Comparison of ENCODE assay signal across 7 mouse cellular contexts in the genomic region with DNA sequence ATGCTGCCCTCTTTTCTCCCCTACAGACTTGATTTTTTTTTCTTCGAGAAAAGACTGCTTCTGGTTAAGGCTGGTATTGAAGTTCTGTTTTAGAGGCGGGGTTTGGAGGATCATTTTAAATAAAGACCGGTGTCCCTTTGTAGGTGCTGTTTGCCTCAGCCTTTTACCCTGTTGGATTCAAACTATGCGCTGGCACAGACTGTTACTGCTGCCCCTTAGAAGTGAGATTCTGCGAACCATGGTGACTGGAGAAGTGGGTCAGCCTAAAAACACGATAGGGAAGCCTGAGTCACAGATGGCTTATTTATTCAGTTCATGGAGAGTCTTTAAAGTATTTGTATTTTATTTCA. TPM values are rescaled to one million over a fixed set of nuclear protein-coding genes. Genes with fewer than 3 reads are reported as not detected.
DNase-seq lines count a peak whose midpoint lies in the region; ATAC-seq and TF ChIP-seq lines count a peak whose summit lies in the region.

No protein-coding gene starts in this region.

- peak in 1 of 2 experiments; percentile 8 for DNase-seq in spleen, adult 2 months (ENCODE audit: low read depth in 1 of 2, low spot score in 2 of 2)
- no peak for DNase-seq in spleen, postnatal 10 days (ENCODE audit: low spot score in 2 of 2)
- peak; percentile 25 to 44 for DNase-seq in cerebellum, postnatal 14 days
- no peak for DNase-seq in hindbrain, embryonic 11.5 days (ENCODE audit: low spot score)
- peak; percentile 46 for DNase-seq in lung, postnatal 0 days (ENCODE audit: low spot score)
- no peak for DNase-seq in adipocyte (ENCODE audit: low spot score)
- DNase-seq in right cerebral cortex, postnatal 36 days (ENCODE audit: low spot score in 2 of 2), result no peak

- H3K36me3 ChIP-seq in spleen, adult 2 months (ENCODE audit: control insufficient read depth, insufficient read depth, low read length), result no peaks in the 10 kb centered on the region
- no peaks in the 10 kb centered on the region for H3K36me3 ChIP-seq in hindbrain, embryonic 11.5 days (ENCODE audit: control insufficient read depth, insufficient read depth, low read length)
- H3K36me3 ChIP-seq in lung, postnatal 0 days (ENCODE audit: insufficient read depth, low read length), result no peaks in the 10 kb centered on the region

- TF ChIP-seq EP300 in lung, postnatal 0 days (IDR thresholded peaks at IDR 0.05), result no peak

- peak overlapping the region; percentile 98 for H3K4me3 ChIP-seq in spleen, adult 2 months (ENCODE audit: extremely low read depth, insufficient read depth, insufficient read length)
- peak overlapping the region; percentile 80 for H3K4me3 ChIP-seq in hindbrain, embryonic 11.5 days (ENCODE audit: low read depth, low read length)
- H3K4me3 ChIP-seq in lung, postnatal 0 days (ENCODE audit: low read depth, low read length), result peak overlapping the region; percentile 98

- H3K27me3 ChIP-seq in spleen, adult 2 months (ENCODE audit: control insufficient read depth, insufficient read depth, low read length), result no peaks in the 10 kb centered on the region; the same call in 1 of the 2 replicates
- H3K27me3 ChIP-seq in hindbrain, embryonic 11.5 days (ENCODE audit: control insufficient read depth, insufficient read depth, low read length), result no peaks in the 10 kb centered on the region
- H3K27me3 ChIP-seq in lung, postnatal 0 days (replicated peaks; ENCODE audit: insufficient read depth, low read length), result no peaks in the 10 kb centered on the region

- H3K4me1 ChIP-seq in spleen, adult 2 months (ENCODE audit: control insufficient read depth, insufficient read depth, insufficient read length), result peaks cover 3% of the 10 kb centered on the region; the same call in 1 of the 2 replicates
- H3K4me1 ChIP-seq in hindbrain, embryonic 11.5 days (replicated peaks; ENCODE audit: control insufficient read depth, insufficient read depth, low read length), result no peaks in the 10 kb centered on the region
- H3K4me1 ChIP-seq in lung, postnatal 0 days (ENCODE audit: insufficient read depth, low read depth, low read length), result peaks cover 6% of the 10 kb centered on the region; the same call in 1 of the 2 replicates

- H3K27ac ChIP-seq in spleen, adult 2 months (ENCODE audit: insufficient read depth, low read length), result no peak overlapping the region
- H3K27ac ChIP-seq in hindbrain, embryonic 11.5 days (ENCODE audit: low read depth, low read length), result no peak overlapping the region
- H3K27ac ChIP-seq in lung, postnatal 0 days (ENCODE audit: low read length), result peak overlapping the region; percentile 86

- no peak for TF ChIP-seq POLR2A in spleen, adult 2 months (IDR thresholded peaks at IDR 0.05; ENCODE audit: low read depth, low read length)

- H3K9ac ChIP-seq in hindbrain, embryonic 11.5 days (ENCODE audit: low read depth, low read length), result peak overlapping the region; percentile 80
- H3K9ac ChIP-seq in lung, postnatal 0 days (replicated peaks; ENCODE audit: low read depth), result peak overlapping the region; percentile 68

- TF ChIP-seq CTCF in spleen, adult 2 months (IDR thresholded peaks at IDR 0.05; ENCODE audit: extremely low read depth, insufficient read depth, insufficient read length, insufficient replicate concordance), result no peak
- TF ChIP-seq CTCF in lung, postnatal 0 days (IDR thresholded peaks at IDR 0.05), result no peak

- H3K4me2 ChIP-seq in hindbrain, embryonic 11.5 days (replicated peaks; ENCODE audit: low read depth, low read length), result peak overlapping the region; percentile 86
- peak overlapping the region; percentile 90 for H3K4me2 ChIP-seq in lung, postnatal 0 days (replicated peaks; ENCODE audit: low read depth, low read length)

- WGBS in spleen, adult 2 months, result 6% methylated on average over 6 of the region's 6 CpGs
- WGBS in hindbrain, embryonic 11.5 days, result 1% methylated on average over 6 of the region's 6 CpGs
- 3% methylated on average over 6 of the region's 6 CpGs for WGBS in lung, postnatal 0 days

- no peak for ATAC-seq in hindbrain, embryonic 11.5 days (ENCODE audit: low FRiP score)
- ATAC-seq in lung, postnatal 0 days, result no peak

- H3K9me3 ChIP-seq in hindbrain, embryonic 11.5 days (ENCODE audit: control insufficient read depth, low read length), result no peaks in the 10 kb centered on the region
- no peaks in the 10 kb centered on the region for H3K9me3 ChIP-seq in lung, postnatal 0 days (ENCODE audit: low read length)

RNA-seq across cellular contexts. Expression of gene Nmt2, which starts 1.1 kb away (rescaled TPM):
- 2.8 and 3.5 TPM in 2 replicates for polyA plus RNA-seq in spleen, adult 2 months (2012; rRNA removed)
- 64.2 and 76.5 TPM in 2 replicates for polyA plus RNA-seq in hindbrain, embryonic 11.5 days (2014; fragmentation: Nextera tagmentation; extraction: Ambion mirVana)
- polyA plus RNA-seq in lung, postnatal 0 days (2015; fragmentation: Nextera tagmentation; extraction: Ambion mirVana), result 35.0 and 37.0 TPM in 2 replicates

RNA-seq across cellular contexts. Expression of gene Rpp38, which starts 47.3 kb away (rescaled TPM):
- 1.9 and 2.3 TPM in 2 replicates for polyA plus RNA-seq in spleen, adult 2 months (2012; rRNA removed)
- 16.2 and 20.5 TPM in 2 replicates for polyA plus RNA-seq in hindbrain, embryonic 11.5 days (2014; fragmentation: Nextera tagmentation; extraction: Ambion mirVana)
- polyA plus RNA-seq in lung, postnatal 0 days (2015; fragmentation: Nextera tagmentation; extraction: Ambion mirVana), result 8.9 and 10.0 TPM in 2 replicates

RNA-seq across cellular contexts. Expression of gene Acbd7, which starts 50.8 kb away (rescaled TPM):
- not detected in 2 replicates for polyA plus RNA-seq in spleen, adult 2 months (2012; rRNA removed)
- 0.36 and 0.52 TPM in 2 replicates for polyA plus RNA-seq in hindbrain, embryonic 11.5 days (2014; fragmentation: Nextera tagmentation; extraction: Ambion mirVana)
- polyA plus RNA-seq in lung, postnatal 0 days (2015; fragmentation: Nextera tagmentation; extraction: Ambion mirVana), result 2.5 and 3.3 TPM in 2 replicates

Comparison
In these comparisons a context has a peak if more than half of its experiments do, and no peak if none do; other contexts are left out.
1. DNase-seq: peak in cerebellum, postnatal 14 days (2 of 2) and lung, postnatal 0 days (single experiment); none in spleen, postnatal 10 days (0 of 2), hindbrain, embryonic 11.5 days (single experiment), adipocyte (single experiment) and right cerebral cortex, postnatal 36 days (0 of 2).
2. Peak in every context shown above with its lines, with median percentiles within 50 percentile points of each other: H3K4me3 ChIP-seq.